Mouse (Mus musculus): ENCODE measurements around the gene Ccdc6.

Ccdc6 gene

GRCm38 (mm10) chr10:70096366-70097188, at the start of gene Ccdc6:
Gene Ccdc6 (plus strand): TSS chr10:70097121.
- DNase-seq = peak; percentile 97

GRCm38 (mm10) chr10:70049771-70050170, 47.1 kb upstream of the Ccdc6 start:
- no peak for DNase-seq

GRCm38 (mm10) chr10:70055291-70055690, 41.6 kb upstream of the Ccdc6 start:
- no peak for DNase-seq

GRCm38 (mm10) chr10:70057064-70057463, 39.9 kb upstream of the Ccdc6 start:
- DNase-seq = no peak

GRCm38 (mm10) chr10:70060021-70060688, 36.8 kb upstream of the Ccdc6 start:
- peak; percentile 67 for DNase-seq

GRCm38 (mm10) chr10:70060689-70061081, 36.2 kb upstream of the Ccdc6 start:
- peak; percentile 63 for DNase-seq

GRCm38 (mm10) chr10:70063881-70064555, 32.9 kb upstream of the Ccdc6 start:
- DNase-seq = no peak

GRCm38 (mm10) chr10:70065191-70065590, 31.7 kb upstream of the Ccdc6 start:
- DNase-seq = no peak

GRCm38 (mm10) chr10:70066497-70067168, 30.3 kb upstream of the Ccdc6 start:
- no peak for DNase-seq

GRCm38 (mm10) chr10:70067169-70068115, 29.5 kb upstream of the Ccdc6 start:
- DNase-seq = no peak

- DNase-seq = no peak
These were observed 27.6 kb upstream of the Ccdc6 start for GRCm38 (mm10) chr10:70069321-70069720.

GRCm38 (mm10) chr10:70071334-70071733, 25.6 kb upstream of the Ccdc6 start:
- DNase-seq = no peak

GRCm38 (mm10) chr10:70077452-70077851, 19.5 kb upstream of the Ccdc6 start:
- no peak for DNase-seq

- DNase-seq = no peak
These were observed 16.0 kb upstream of the Ccdc6 start for GRCm38 (mm10) chr10:70080908-70081307.

- no peak for DNase-seq
These were observed 15.3 kb upstream of the Ccdc6 start for GRCm38 (mm10) chr10:70081564-70082175.

GRCm38 (mm10) chr10:70083241-70083640, 13.7 kb upstream of the Ccdc6 start:
- DNase-seq = no peak

- DNase-seq = no peak
These were observed 11.5 kb upstream of the Ccdc6 start for GRCm38 (mm10) chr10:70085256-70085961.

GRCm38 (mm10) chr10:70088788-70089187, 8.1 kb upstream of the Ccdc6 start:
- DNase-seq = no peak

- no peak for DNase-seq
These were observed 5.0 kb upstream of the Ccdc6 start for GRCm38 (mm10) chr10:70091876-70092462.

- DNase-seq = no peak
These were observed 3.1 kb upstream of the Ccdc6 start for GRCm38 (mm10) chr10:70093782-70094181.
